ENCODE assay signal across 8 mouse cellular contexts in genomic region chr1:106395476-106395875, GRCm38 (mm10).
A peak's percentile ranks its signal among the peaks of the same experiment; 100 is the strongest.
DNase-seq lines count a peak whose midpoint lies in the region; ATAC-seq and TF ChIP-seq lines count a peak whose summit lies in the region.

No protein-coding gene starts in this region.

- H3K9ac ChIP-seq in intestine, postnatal 0 days (ENCODE audit: low read depth, low read length): no peak overlapping the region
- no peak overlapping the region for H3K9ac ChIP-seq in limb, embryonic 11.5 days (ENCODE audit: low read length)
- no peak overlapping the region for H3K9ac ChIP-seq in midbrain, embryonic 13.5 days (replicated peaks)

- no peak overlapping the region for H3K4me2 ChIP-seq in intestine, postnatal 0 days (replicated peaks; ENCODE audit: low read depth)
- H3K4me2 ChIP-seq in limb, embryonic 11.5 days (ENCODE audit: low read depth, severe bottlenecking): no peak overlapping the region
- no peak overlapping the region for H3K4me2 ChIP-seq in midbrain, embryonic 13.5 days (replicated peaks)

- WGBS in intestine, postnatal 0 days: 20% methylated on average over 2 of the region's 2 CpGs
- WGBS in limb, embryonic 11.5 days: 13% methylated on average over 2 of the region's 2 CpGs
- WGBS in midbrain, embryonic 13.5 days: 6% methylated on average over 2 of the region's 2 CpGs

- no peaks in the 10 kb centered on the region for H3K27me3 ChIP-seq in intestine, postnatal 0 days (replicated peaks; ENCODE audit: control insufficient read depth, insufficient read depth, low read length)
- no peaks in the 10 kb centered on the region for H3K27me3 ChIP-seq in limb, embryonic 11.5 days (ENCODE audit: control insufficient read depth, insufficient read depth, low read length)
- no peaks in the 10 kb centered on the region for H3K27me3 ChIP-seq in midbrain, embryonic 13.5 days

- H3K4me3 ChIP-seq in intestine, postnatal 0 days (ENCODE audit: low read depth, low read length): no peak overlapping the region
- H3K4me3 ChIP-seq in limb, embryonic 11.5 days (ENCODE audit: low read depth, low read length): no peak overlapping the region
- H3K4me3 ChIP-seq in midbrain, embryonic 13.5 days (replicated peaks): no peak overlapping the region

- H3K9me3 ChIP-seq in intestine, postnatal 0 days (ENCODE audit: control insufficient read depth): no peaks in the 10 kb centered on the region
- H3K9me3 ChIP-seq in limb, embryonic 11.5 days (ENCODE audit: control insufficient read depth, low read length): no peaks in the 10 kb centered on the region
- no peaks in the 10 kb centered on the region for H3K9me3 ChIP-seq in midbrain, embryonic 13.5 days

- intact Hi-C loops in gastrocnemius, postnatal 14 days (cut with DNase I; ENCODE audit: low total_unique reads): loop anchor here (2.0 to 10.0 kb wide), 2 partner anchors 323 to 511 kb away; no protein-coding TSS in a partner anchor

- H3K4me1 ChIP-seq in intestine, postnatal 0 days (replicated peaks; ENCODE audit: control insufficient read depth, insufficient read depth, low read length): no peaks in the 10 kb centered on the region
- no peaks in the 10 kb centered on the region for H3K4me1 ChIP-seq in limb, embryonic 11.5 days (ENCODE audit: control insufficient read depth, insufficient read depth, low read length)
- no peaks in the 10 kb centered on the region for H3K4me1 ChIP-seq in midbrain, embryonic 13.5 days (replicated peaks)

- DNase-seq in layer of hippocampus, adult 11-12 months (ENCODE audit: low spot score): peak; percentile 77
- no peak for DNase-seq in layer of hippocampus, postnatal 36 days
- peak; percentile 83 to 87 for DNase-seq in cerebellum, postnatal 14 days
- peak; percentile 64 for DNase-seq in gastrocnemius, postnatal 14 days
- DNase-seq in limb, embryonic 11.5 days (ENCODE audit: low spot score): peak; percentile 78
- DNase-seq in spleen, adult 18-20 months: peak; percentile 30 to 46

- no peak overlapping the region for H3K27ac ChIP-seq in intestine, postnatal 0 days (ENCODE audit: low read depth, low read length)
- H3K27ac ChIP-seq in limb, embryonic 11.5 days (replicated peaks; ENCODE audit: low read depth, low read length): no peak overlapping the region
- H3K27ac ChIP-seq in midbrain, embryonic 13.5 days: no peak overlapping the region

- peaks cover 18% of the 10 kb centered on the region for H3K36me3 ChIP-seq in intestine, postnatal 0 days (ENCODE audit: control insufficient read depth, insufficient read depth)
- no peaks in the 10 kb centered on the region; the same call in 1 of the 2 replicates for H3K36me3 ChIP-seq in limb, embryonic 11.5 days (ENCODE audit: control insufficient read depth, insufficient read depth, low read length)
- H3K36me3 ChIP-seq in midbrain, embryonic 13.5 days: peaks cover 33% of the 10 kb centered on the region

- TF ChIP-seq CTCF in intestine, postnatal 0 days (IDR thresholded peaks at IDR 0.05; ENCODE audit: low read depth): peak; percentile 86

- ATAC-seq in intestine, postnatal 0 days: peak; percentile 45
- peak; percentile 34; the same call in 1 of the 2 replicates for ATAC-seq in limb, embryonic 11.5 days (ENCODE audit: insufficient number of reproducible peaks, low FRiP score, low TSS enrichment, low read depth)
- peak; percentile 90 for ATAC-seq in midbrain, embryonic 13.5 days

Comparison
In these comparisons a context has a peak if more than half of its experiments do, and no peak if none do; other contexts are left out.
1. DNase-seq: peak in layer of hippocampus, adult 11-12 months (single experiment), cerebellum, postnatal 14 days (2 of 2), gastrocnemius, postnatal 14 days (single experiment), limb, embryonic 11.5 days (single experiment) and spleen, adult 18-20 months (2 of 2); none in layer of hippocampus, postnatal 36 days (0 of 2).
2. ATAC-seq: peak in every context shown above with its lines; median percentile 90 in midbrain, embryonic 13.5 days; 45 in intestine, postnatal 0 days; 34 in limb, embryonic 11.5 days.